Mouse (Mus musculus): Measurements from ENCODE around the gene Haus5. TPM values are rescaled to one million over a fixed set of nuclear protein-coding genes. Genes with fewer than 3 reads are reported as not detected.

Haus5 gene
- 19.5 and 32.1 TPM in 2 replicates for polyA plus RNA-seq (2011; ENCODE audit: insufficient read depth, insufficient read length, low replicate concordance, missing spikeins)

DNA sequence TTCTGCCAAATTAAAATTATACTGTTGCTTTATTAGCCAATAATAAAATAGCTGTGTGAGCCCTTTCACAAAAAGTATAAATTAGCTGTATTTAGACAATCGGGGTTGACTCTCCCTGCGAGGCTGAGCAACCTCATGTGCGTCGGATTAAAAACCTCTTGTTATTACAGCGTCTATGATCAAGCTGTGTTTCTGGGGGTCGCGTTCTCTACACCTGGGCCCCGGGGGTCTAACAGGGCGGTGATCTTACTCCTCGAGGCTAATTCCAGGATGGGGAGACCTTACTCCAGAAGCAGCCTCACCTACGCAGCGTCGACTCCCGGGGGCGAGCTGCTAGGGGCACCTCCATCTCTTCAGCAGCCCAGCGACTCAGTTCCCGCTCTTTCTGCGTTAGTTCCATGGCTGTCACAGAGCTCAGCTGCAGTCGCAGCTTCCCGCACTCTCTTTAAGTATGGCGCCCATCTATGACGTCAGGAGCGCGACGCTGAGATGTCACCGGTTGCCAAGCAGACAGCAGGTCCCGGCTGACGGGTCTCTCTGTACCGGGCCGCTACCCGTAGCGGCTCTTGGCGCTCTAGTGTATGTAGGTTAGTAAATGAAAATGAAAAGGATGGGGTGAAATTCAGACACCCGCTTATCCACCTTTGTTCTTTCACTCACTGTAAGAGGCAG, at the start of gene Haus5:
Haus5 (minus strand) TSS at position 466 of the 672 bp plus-strand sequence.
- Histone ChIP-seq H3K27ac (ENCODE audit: control insufficient read depth, insufficient read depth, low read depth, low read length, poor library complexity) (peak within 1 kb of the TSS; percentile 56; the same call in 1 of the 2 replicates), H3K4me3 (replicated peaks; ENCODE audit: control insufficient read depth, low read depth, low read length) (peak within 1 kb of the TSS; percentile 93), H3K4me1 (ENCODE audit: control insufficient read depth, insufficient read depth, low read length) (no peaks in the 10 kb centered on the region)
- under 1% methylated on average over 34 of the region's 34 CpGs for WGBS
- TF ChIP-seq CTCF (IDR thresholded peaks at IDR 0.05; ENCODE audit: control insufficient read depth, insufficient read depth, low read length) (no peak), POLR2A (IDR thresholded peaks at IDR 0.05; ENCODE audit: borderline replicate concordance, control insufficient read depth, low read depth, low read length) (no peak; the same call in 1 of the 2 replicates)

DNA sequence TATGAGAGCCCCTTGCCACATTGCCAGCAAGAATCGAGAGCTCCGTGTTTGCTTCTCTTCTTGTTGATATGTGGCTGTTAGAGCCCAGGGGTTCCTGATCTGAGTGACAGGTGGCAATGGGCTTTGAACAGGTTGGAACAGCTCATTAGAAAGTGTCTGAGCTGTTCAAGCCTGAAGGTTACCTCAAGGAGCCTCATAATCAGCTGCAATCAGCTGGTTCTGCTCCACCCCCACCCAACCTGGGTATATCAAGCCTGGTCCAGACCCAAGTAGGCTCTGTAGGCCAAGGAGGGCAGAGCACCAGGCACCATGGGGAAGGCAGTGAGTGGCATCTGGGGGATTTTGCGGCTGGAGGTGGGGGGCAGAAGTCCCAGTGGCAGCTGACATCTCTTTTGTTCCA, 47.1 kb upstream of the Haus5 start, which contains the start of gene Atp4a:
Atp4a (plus strand) TSS at position 268 of the 400 bp plus-strand sequence.
- H3K27ac ChIP-seq (ENCODE audit: control insufficient read depth, insufficient read depth, low read depth, low read length, poor library complexity), result no peak within 1 kb of the TSS
- H3K4me1 ChIP-seq (ENCODE audit: control insufficient read depth, insufficient read depth, low read length), result no peaks in the 10 kb centered on the region; the same call in 1 of the 2 replicates
- WGBS, result 78% methylated on average over 3 of the region's 3 CpGs
- H3K4me3 ChIP-seq (replicated peaks; ENCODE audit: control insufficient read depth, low read depth, low read length), result no peak within 1 kb of the TSS
- TF ChIP-seq POLR2A (IDR thresholded peaks at IDR 0.05; ENCODE audit: borderline replicate concordance, control insufficient read depth, low read depth, low read length) (no peak), CTCF (IDR thresholded peaks at IDR 0.05; ENCODE audit: control insufficient read depth, insufficient read depth, low read length) (no peak)

DNA sequence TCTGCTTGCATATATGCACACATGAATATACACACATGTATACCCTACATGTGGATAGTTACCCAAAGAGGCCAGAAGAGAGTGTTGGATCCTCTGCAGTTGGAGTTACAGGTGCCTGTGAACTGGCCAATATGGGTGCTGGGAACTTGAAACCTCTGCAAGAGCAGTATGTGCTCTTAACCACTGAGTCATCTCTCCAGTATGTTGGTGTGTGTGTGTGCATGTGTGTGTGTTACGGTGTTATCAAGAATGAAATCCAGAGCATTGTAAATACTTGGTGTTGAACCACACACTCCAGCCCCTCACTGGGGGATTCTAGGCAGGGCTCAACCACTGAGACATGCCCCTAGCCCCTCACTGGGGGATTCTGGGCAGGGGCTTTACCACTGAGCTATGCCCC, 42.6 kb upstream of the Haus5 start:
- Histone ChIP-seq H3K27ac (ENCODE audit: control insufficient read depth, insufficient read depth, low read depth, low read length, poor library complexity) (no peak overlapping the region), H3K4me3 (replicated peaks; ENCODE audit: control insufficient read depth, low read depth, low read length) (no peak overlapping the region), H3K4me1 (ENCODE audit: control insufficient read depth, insufficient read depth, low read length) (no peaks in the 10 kb centered on the region)
- TF ChIP-seq POLR2A (IDR thresholded peaks at IDR 0.05; ENCODE audit: borderline replicate concordance, control insufficient read depth, low read depth, low read length) (no peak), CTCF (IDR thresholded peaks at IDR 0.05; ENCODE audit: control insufficient read depth, insufficient read depth, low read length) (no peak)
- 76% methylated on average over 1 of the region's 1 CpGs for WGBS

DNA sequence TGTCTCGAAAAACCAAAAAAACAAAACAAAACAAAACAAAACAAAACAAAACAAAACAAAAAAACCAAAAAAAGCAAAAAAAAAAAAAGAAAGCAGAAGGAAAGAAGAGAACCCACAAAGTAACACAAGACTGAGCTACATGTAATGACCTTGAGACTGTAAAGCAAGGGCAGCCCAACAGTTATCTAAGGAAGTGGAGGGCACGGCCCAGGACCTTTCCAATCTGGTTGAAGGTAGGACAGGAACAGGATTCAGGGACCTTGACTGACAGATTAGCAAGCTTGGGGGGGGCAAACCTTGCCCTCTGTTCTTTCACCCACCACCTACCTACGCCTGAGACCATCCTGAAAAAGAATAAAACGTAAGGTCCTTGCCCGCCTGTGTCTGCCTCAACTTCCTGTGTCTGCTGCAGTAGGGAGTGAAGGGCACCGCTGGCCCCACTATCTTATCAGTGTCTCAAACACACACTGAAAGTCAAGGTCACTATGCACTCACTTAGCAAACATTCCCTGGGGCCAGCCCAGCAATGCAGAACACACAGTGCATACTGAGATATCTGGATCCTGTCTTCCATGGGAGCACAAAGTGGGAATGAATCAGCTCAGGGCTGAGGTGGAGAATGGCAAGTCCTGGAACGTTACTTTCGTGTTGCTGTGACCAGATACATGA, 41.6 kb upstream of the Haus5 start:
- no peak overlapping the region for H3K4me3 ChIP-seq (replicated peaks; ENCODE audit: control insufficient read depth, low read depth, low read length)
- TF ChIP-seq CTCF (IDR thresholded peaks at IDR 0.05; ENCODE audit: control insufficient read depth, insufficient read depth, low read length) (no peak), POLR2A (IDR thresholded peaks at IDR 0.05; ENCODE audit: borderline replicate concordance, control insufficient read depth, low read depth, low read length) (no peak)
- no peak overlapping the region for H3K27ac ChIP-seq (ENCODE audit: control insufficient read depth, insufficient read depth, low read depth, low read length, poor library complexity)
- no peaks in the 10 kb centered on the region for H3K4me1 ChIP-seq (ENCODE audit: control insufficient read depth, insufficient read depth, low read length)
- 56% methylated on average over 8 of the region's 8 CpGs for WGBS

DNA sequence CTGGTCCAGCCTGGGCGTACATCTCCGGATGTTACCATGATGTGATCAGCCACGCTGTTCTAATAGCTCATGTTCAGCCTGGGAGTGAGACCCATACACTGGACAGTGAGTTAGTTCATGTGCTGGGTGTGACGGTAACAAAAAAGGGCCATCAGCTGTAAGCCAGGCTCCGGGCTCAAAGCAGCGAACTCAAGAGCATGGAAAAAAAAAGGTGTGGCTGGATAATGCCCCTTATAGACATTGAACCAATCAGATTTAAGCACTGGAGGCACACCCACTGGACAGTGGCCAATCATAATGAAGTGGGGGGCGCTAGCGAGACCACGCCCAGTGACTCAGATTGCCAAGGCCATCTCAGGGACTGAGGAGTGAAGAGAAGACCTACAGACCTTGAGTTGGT, 33.8 kb upstream of the Haus5 start, which contains the start of gene 2200002J24Rik:
2200002J24Rik (plus strand) TSS at position 338 of the 400 bp plus-strand sequence.
- no peak within 1 kb of the TSS for H3K4me3 ChIP-seq (replicated peaks; ENCODE audit: control insufficient read depth, low read depth, low read length)
- TF ChIP-seq CTCF (IDR thresholded peaks at IDR 0.05; ENCODE audit: control insufficient read depth, insufficient read depth, low read length) (no peak), POLR2A (IDR thresholded peaks at IDR 0.05; ENCODE audit: borderline replicate concordance, control insufficient read depth, low read depth, low read length) (no peak)
- H3K4me1 ChIP-seq (ENCODE audit: control insufficient read depth, insufficient read depth, low read length), result peaks cover 2% of the 10 kb centered on the region; the same call in 1 of the 2 replicates
- 46% methylated on average over 9 of the region's 9 CpGs for WGBS
- peak within 1 kb of the TSS; percentile 52; the same call in 1 of the 2 replicates for H3K27ac ChIP-seq (ENCODE audit: control insufficient read depth, insufficient read depth, low read depth, low read length, poor library complexity)

DNA sequence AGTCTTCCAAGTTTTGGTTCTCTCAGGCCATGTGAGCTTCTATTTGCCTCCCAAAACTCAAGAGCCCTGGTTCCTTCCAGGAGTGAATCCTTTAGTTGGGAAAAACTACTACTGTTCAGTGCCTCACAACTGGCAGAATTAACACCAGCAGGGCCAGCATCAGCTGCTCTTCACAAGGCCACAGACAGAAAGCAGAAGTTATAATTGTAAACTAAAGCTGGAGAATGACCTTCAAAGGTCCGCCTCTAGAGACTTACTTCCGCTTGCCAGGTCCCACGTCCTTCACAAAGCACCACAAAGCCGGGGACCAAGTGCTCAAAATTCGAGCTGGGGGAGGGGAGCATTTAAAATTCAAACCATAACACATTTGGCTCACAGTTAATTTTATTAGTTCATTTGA, 33.3 kb upstream of the Haus5 start:
- H3K4me1 ChIP-seq (ENCODE audit: control insufficient read depth, insufficient read depth, low read length), result peaks cover 2% of the 10 kb centered on the region; the same call in 1 of the 2 replicates
- TF ChIP-seq CTCF (IDR thresholded peaks at IDR 0.05; ENCODE audit: control insufficient read depth, insufficient read depth, low read length) (no peak), POLR2A (IDR thresholded peaks at IDR 0.05; ENCODE audit: borderline replicate concordance, control insufficient read depth, low read depth, low read length) (no peak)
- no peak overlapping the region for H3K4me3 ChIP-seq (replicated peaks; ENCODE audit: control insufficient read depth, low read depth, low read length)
- H3K27ac ChIP-seq (ENCODE audit: control insufficient read depth, insufficient read depth, low read depth, low read length, poor library complexity), result peak overlapping the region; percentile 52; the same call in 1 of the 2 replicates
- WGBS, result 3% methylated on average over 5 of the region's 5 CpGs

DNA sequence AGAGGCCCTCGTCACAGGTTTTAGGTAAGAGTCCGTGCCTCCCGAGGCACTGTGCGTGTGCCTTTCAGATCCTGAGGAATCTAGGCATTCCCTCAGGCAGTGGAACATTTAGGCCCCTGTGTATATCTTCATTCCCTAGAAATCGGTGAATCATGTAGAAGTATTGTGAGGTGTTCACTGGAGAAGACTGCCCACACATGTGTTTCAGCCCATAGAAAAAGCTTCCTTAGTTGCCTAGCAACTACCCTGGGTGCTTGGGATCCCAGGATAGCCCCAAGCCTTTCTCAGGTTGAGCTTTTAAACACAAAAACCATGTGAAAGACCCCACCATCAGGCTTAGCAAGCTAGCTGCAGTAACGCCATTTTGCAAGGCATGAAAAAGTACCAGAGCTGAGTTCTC, 23.5 kb upstream of the Haus5 start:
- 81% methylated on average over 6 of the region's 6 CpGs for WGBS
- Histone ChIP-seq H3K4me1 (ENCODE audit: control insufficient read depth, insufficient read depth, low read length) (no peaks in the 10 kb centered on the region; the same call in 1 of the 2 replicates), H3K27ac (ENCODE audit: control insufficient read depth, insufficient read depth, low read depth, low read length, poor library complexity) (no peak overlapping the region), H3K4me3 (replicated peaks; ENCODE audit: control insufficient read depth, low read depth, low read length) (no peak overlapping the region)
- TF ChIP-seq CTCF (IDR thresholded peaks at IDR 0.05; ENCODE audit: control insufficient read depth, insufficient read depth, low read length) (no peak), POLR2A (IDR thresholded peaks at IDR 0.05; ENCODE audit: borderline replicate concordance, control insufficient read depth, low read depth, low read length) (no peak)

DNA sequence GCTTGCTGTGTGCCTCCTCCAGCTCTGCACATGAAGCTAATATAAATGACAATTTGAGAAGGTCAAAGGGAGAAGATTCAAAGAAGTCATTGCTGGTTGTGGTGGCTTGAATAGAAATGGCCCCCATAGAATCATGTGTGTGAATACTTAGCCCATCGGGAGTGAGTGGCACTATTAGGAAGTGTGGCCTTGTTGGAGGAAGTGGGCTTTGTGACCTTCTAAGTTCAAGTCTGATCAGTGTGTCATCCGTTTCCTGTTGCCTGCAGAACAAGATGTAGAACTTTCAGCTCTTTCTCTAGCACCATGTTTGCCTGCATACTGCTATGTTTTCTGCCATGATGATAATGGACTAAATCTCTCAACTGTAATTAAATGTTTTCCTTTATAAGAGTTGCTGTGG, 18.6 kb upstream of the Haus5 start:
- no peak for TF ChIP-seq POLR2A (IDR thresholded peaks at IDR 0.05; ENCODE audit: borderline replicate concordance, control insufficient read depth, low read depth, low read length)
- no peak for TF ChIP-seq CTCF (IDR thresholded peaks at IDR 0.05; ENCODE audit: control insufficient read depth, insufficient read depth, low read length)
- WGBS, result 22% methylated on average over 2 of the region's 2 CpGs

More for the DNA sequence above, 18.6 kb upstream of the Haus5 start:
- Histone ChIP-seq H3K27ac (ENCODE audit: control insufficient read depth, insufficient read depth, low read depth, low read length, poor library complexity) (no peak overlapping the region), H3K4me1 (ENCODE audit: control insufficient read depth, insufficient read depth, low read length) (no peaks in the 10 kb centered on the region; the same call in 1 of the 2 replicates), H3K4me3 (replicated peaks; ENCODE audit: control insufficient read depth, low read depth, low read length) (no peak overlapping the region)

All from bone marrow, adult 2 months (tissue).